Mouse (Mus musculus) forebrain, embryonic 14.5 days (tissue): ENCODE data around the gene Gnl2. TPM values are rescaled to one million over a fixed set of nuclear protein-coding genes. Genes with fewer than 3 reads are reported as not detected.

Source experiments
- ATAC-seq: fragments of 200-750 bp; cut with Nextera tagmentation; 2 replicates; pipeline ENCODE4 v1.8.0; 2017; ENCODE audit warnings: mild to moderate bottlenecking, moderate library complexity
- DNase-seq: peaks from one replicate; pipeline ENCODE4 v3.0.0-alpha.2; 2015; ENCODE audit warnings: low spot score
- H3K27ac ChIP-seq: fragments of 300-500 bp; sonication (generic); 2 replicates; pipeline ENCODE4 v1.5.1; 2014; ENCODE audit warnings: low read depth, mild to moderate bottlenecking, control low read depth, low read length, moderate library complexity
- H3K27me3 ChIP-seq: fragments of 300-500 bp; sonication (generic); replicated peaks from 2 replicates; pipeline ENCODE4 v1.6.1; 2014; ENCODE audit warnings: low read length, control low read depth, mixed read lengths; ENCODE audit not compliant: control insufficient read depth, insufficient read depth
- H3K36me3 ChIP-seq: fragments of 300-500 bp; sonication (generic); 2 replicates; pipeline ENCODE4 v1.6.1; 2014; ENCODE audit warnings: low read length, control low read depth; ENCODE audit not compliant: control insufficient read depth, insufficient read depth
- H3K4me1 ChIP-seq: fragments of 300-500 bp; sonication (generic); 2 replicates; pipeline ENCODE4 v1.6.1; 2014; ENCODE audit warnings: antibody characterized with exemption, low read length, control low read depth; ENCODE audit not compliant: control insufficient read depth, insufficient read depth
- H3K4me2 ChIP-seq: fragments of 300-500 bp; sonication (generic); 2 replicates; pipeline ENCODE4 v1.6.1; 2014; ENCODE audit warnings: mild to moderate bottlenecking, control low read depth, low read length
- H3K4me3 ChIP-seq: fragments of 300-500 bp; sonication (generic); 2 replicates; pipeline ENCODE4 v1.5.1; 2014; ENCODE audit warnings: low read depth, low read length, control low read depth
- H3K9ac ChIP-seq: fragments of 300-500 bp; sonication (generic); 2 replicates; pipeline ENCODE4 v1.6.1; 2014; ENCODE audit warnings: mild to moderate bottlenecking, low read length, control low read depth, moderate library complexity
- H3K9me3 ChIP-seq: fragments of 300-500 bp; sonication (generic); replicated peaks from 2 replicates; pipeline ENCODE4 v1.6.1; 2016; ENCODE audit warnings: low read length, control low read depth, mixed read lengths; ENCODE audit not compliant: control insufficient read depth
- WGBS: fragments of 180-500 bp; shearing (Covaris S2); extraction: QIAGEN DNeasy Blood & Tissue Kit; methylation state at CpG from one replicate; pipeline ENCODE4 v1.1.7; 2014; 5-methylcytosine and 5-hydroxymethylcytosine counted together
- polyA plus RNA-seq: library from polyadenylated mRNA; unstranded; fragments of >200 nt; fragmentation: Nextera tagmentation; extraction: Ambion mirVana; gene quantifications from 2 replicates; pipeline ENCODE4 v1.2.1, GENCODE M21; 2014

The Gnl2 gene
- polyA plus RNA-seq, 1 experiment from 2014 or later: 86.4 TPM

DNA sequence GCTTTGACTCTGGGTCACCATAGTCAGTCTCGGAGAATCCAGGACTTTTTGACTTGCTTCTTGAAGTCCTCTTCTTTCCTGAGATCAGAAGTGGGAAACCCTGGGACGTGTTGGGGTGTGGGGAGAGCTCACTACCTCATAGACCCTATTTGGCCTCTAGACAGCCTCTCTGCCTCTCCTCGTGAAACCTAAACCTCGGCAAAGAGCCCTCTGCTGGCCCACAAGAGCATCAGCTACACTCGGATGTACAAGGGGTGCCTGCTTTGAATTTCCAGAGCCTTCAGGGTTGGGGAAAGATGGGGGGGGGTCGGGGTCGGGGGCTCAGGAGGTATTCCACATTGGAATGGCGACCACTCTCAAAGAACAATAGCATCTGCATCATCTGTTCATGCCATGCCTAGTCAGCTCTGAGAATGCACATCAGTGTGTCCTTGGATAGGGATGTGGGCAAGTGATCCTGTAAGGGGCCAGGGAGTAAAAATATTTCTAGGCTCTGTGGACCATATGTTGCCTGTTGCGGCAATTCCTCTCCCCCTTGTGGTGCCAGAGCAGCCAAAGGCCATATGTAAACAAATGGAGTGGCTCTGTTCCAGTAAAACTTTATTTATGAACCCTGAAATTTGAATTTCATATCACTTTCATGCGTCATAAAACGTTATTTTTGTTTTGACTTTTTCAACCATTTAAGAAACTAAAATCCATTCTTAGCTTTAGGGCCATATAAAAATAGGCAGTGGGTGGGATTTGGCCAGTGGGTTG lies 4.6 kb downstream of the Gnl2 start:
- Histone ChIP-seq H3K9ac (no peak overlapping the region), H3K4me2 (no peak overlapping the region), H3K9me3 (no peaks in the 10 kb centered on the region), H3K36me3 (no peaks in the 10 kb centered on the region), H3K27ac (no peak overlapping the region), H3K4me3 (no peak overlapping the region), H3K4me1 (no peaks in the 10 kb centered on the region), H3K27me3 (no peaks in the 10 kb centered on the region)
- DNase-seq (peak; percentile 46), ATAC-seq (no peak)
- 35% methylated on average over 11 of the region's 11 CpGs for WGBS

DNA sequence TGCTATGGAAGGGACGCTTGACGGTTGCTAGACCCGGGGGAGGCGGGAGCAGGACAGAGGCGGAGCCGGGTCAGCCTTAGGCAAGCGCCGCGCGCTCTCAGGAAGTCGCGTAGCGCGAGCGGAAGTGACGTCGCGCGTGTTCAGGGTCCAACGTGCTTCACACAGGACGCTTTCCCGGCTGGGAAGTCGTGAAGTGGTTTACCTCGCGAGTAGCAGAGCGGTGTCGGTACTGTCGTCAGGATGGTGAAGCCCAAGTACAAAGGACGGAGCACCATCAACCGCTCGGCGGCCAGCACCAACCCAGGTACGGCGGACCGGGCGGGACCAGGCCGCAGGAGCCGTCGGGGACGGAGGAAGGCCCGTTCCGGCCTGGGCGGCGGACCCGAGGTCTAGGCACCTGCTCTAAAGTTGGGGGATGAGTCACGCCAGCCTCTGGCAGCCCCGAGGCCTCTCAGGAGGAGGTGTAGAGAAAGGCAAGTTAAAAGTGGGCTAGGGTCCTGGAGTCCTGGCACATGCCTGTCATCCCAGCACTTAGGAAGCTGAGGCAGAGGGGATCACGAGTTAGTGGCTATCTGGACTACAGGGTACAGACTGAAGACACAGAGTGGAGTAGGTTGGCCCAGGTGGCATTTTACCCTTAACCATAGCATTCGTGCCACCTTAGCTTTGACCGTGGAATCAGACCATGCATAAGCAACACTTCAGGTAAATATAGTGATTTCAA lies 13.7 kb downstream of the Gnl2 start:
- under 1% methylated on average over 50 of the region's 50 CpGs for WGBS

DNA sequence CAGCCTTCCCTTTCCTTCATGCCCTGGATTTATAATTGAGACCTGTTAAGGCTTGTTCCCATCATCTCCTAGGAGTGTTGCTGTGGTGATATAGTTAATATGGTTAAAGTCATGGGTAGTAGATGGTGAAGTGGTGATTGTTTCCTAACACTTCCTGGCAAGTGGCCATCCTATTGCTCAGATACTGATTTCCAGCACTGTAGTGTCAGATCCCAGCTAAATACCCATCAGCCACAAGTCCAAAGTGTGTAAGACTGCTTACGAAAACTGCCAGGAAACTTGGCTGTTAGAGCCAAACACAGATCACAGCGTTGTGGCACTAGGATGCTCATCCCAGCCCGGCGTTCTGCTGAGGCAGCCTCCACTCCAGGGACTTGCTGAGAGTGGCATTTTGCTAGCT lies 18.0 kb downstream of the Gnl2 start:
- Histone ChIP-seq H3K9me3 (no peaks in the 10 kb centered on the region), H3K4me2 (no peak overlapping the region), H3K9ac (no peak overlapping the region), H3K36me3 (peaks cover 35% of the 10 kb centered on the region), H3K4me1 (peaks cover 11% of the 10 kb centered on the region), H3K27ac (no peak overlapping the region), H3K4me3 (no peak overlapping the region), H3K27me3 (no peaks in the 10 kb centered on the region)
- ATAC-seq (no peak), DNase-seq (no peak)
- 94% methylated on average over 4 of the region's 4 CpGs for WGBS

More for the DNA sequence above, 13.7 kb downstream of the Gnl2 start:
- no peaks in the 10 kb centered on the region for H3K27me3 ChIP-seq
- ATAC-seq (peak; percentile 98), DNase-seq (peak; percentile 97)
- H3K9me3 ChIP-seq: no peaks in the 10 kb centered on the region
- peaks cover 11% of the 10 kb centered on the region for H3K4me1 ChIP-seq
- peak overlapping the region; percentile 88 for H3K9ac ChIP-seq
- H3K4me3 ChIP-seq: peak overlapping the region; percentile 94
- peak overlapping the region; percentile 22; the same call in 1 of the 2 replicates for H3K27ac ChIP-seq
- H3K36me3 ChIP-seq: peaks cover 3% of the 10 kb centered on the region
- peak overlapping the region; percentile 97 for H3K4me2 ChIP-seq

DNA sequence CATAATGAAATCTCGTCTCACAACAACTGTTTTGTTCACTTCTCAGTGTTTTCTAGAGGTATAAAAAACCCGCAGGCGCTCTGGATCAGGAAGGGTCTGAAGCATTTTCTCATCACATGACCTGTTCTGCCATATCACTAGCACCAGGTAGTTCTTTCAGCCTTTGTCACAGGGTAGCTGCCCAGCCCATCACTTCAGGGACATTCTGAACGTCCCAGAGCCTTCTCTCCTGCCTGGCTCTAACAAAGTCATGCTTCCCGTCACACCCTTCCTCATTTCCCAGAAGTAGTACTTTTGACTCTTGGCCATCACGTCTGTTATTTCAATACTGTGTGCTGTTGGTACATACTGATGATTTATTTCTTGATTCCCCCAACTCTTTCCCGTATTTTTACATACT lies 28.1 kb downstream of the Gnl2 start:
- Histone ChIP-seq H3K4me1 (no peaks in the 10 kb centered on the region), H3K27me3 (no peaks in the 10 kb centered on the region), H3K9ac (no peak overlapping the region), H3K36me3 (peaks cover 98% of the 10 kb centered on the region), H3K9me3 (no peaks in the 10 kb centered on the region), H3K4me3 (no peak overlapping the region), H3K4me2 (no peak overlapping the region), H3K27ac (no peak overlapping the region)
- DNase-seq (no peak), ATAC-seq (no peak)
- WGBS: 87% methylated on average over 7 of the region's 7 CpGs

DNA sequence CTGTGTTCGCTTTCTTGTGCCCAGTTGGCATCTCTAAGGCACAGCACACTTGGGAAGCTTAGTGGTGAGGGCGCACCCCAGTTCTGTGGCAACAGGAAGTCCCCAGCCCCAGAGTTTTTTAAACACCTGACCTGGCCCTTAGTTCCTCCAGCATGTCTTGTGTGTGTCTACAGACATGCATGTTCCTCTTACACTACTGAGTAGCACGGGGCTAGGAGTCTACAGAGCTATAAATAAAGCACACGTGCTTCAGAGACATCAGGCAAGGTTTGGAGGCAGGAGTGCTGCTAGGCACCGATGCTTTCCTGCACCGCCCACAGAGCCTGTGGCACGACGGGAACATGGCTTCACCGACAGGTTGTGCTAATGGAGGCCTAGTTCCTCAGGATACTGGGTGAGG lies 39.0 kb downstream of the Gnl2 start:
- Histone ChIP-seq H3K4me1 (no peaks in the 10 kb centered on the region), H3K9ac (no peak overlapping the region), H3K27ac (no peak overlapping the region), H3K4me3 (no peak overlapping the region), H3K27me3 (no peaks in the 10 kb centered on the region), H3K4me2 (no peak overlapping the region), H3K36me3 (peaks cover 60% of the 10 kb centered on the region), H3K9me3 (no peaks in the 10 kb centered on the region)
- 93% methylated on average over 9 of the region's 9 CpGs for WGBS
- ATAC-seq (no peak), DNase-seq (no peak)

DNA sequence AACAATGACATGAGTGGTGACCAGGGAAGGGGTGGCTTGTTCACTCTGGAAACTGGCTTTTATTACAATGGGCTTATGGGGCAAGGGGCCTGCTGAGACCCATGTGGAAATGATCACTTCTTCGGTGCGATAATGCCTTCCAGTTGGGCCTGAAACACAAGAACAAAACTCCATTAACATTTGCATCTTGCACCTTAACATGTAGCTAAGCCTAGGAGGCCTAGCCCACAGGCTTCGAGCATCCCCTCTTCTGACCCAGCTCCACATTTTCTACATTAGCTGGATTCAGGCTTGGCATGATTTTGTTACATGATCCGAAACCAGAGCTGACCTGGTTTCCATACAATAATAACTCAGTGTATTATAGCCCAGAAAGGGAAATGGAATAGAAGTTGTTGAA lies 40.1 kb downstream of the Gnl2 start:
- H3K36me3 ChIP-seq: peaks cover 49% of the 10 kb centered on the region
- H3K27ac ChIP-seq: no peak overlapping the region
- no peak overlapping the region for H3K4me2 ChIP-seq
- DNase-seq: no peak
- H3K4me3 ChIP-seq: no peak overlapping the region
- H3K9me3 ChIP-seq: no peaks in the 10 kb centered on the region
- no peak for ATAC-seq
- no peaks in the 10 kb centered on the region for H3K4me1 ChIP-seq
- no peak overlapping the region for H3K9ac ChIP-seq
- 86% methylated on average over 4 of the region's 4 CpGs for WGBS
- no peaks in the 10 kb centered on the region for H3K27me3 ChIP-seq

DNA sequence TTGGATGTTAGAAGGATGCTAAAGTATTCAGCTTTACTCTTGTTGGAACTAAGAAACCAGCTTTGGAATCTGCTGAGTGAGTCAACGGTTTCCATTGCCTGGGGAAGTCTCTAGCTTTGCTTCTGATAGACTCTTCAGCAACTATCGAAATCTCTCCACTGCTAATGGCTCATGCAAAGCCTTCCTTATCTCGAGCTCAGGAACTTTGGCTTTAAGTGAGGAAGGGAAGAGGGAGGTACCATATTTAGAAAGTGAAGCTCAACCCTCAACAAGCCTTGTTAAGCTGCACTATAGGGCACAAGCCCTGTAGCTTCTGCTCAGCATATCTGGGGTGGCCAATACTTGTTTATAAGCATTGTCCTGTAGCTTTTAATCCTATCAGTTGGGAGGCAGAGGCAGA lies 40.9 kb downstream of the Gnl2 start:
- H3K4me2 ChIP-seq: no peak overlapping the region
- H3K27ac ChIP-seq: no peak overlapping the region
- H3K4me1 ChIP-seq: no peaks in the 10 kb centered on the region
- H3K27me3 ChIP-seq: no peaks in the 10 kb centered on the region
- WGBS: 67% methylated on average over 3 of the region's 3 CpGs
- H3K4me3 ChIP-seq: no peak overlapping the region
- ATAC-seq: no peak
- no peak for DNase-seq
- peaks cover 44% of the 10 kb centered on the region for H3K36me3 ChIP-seq
- no peak overlapping the region for H3K9ac ChIP-seq
- H3K9me3 ChIP-seq: no peaks in the 10 kb centered on the region

DNA sequence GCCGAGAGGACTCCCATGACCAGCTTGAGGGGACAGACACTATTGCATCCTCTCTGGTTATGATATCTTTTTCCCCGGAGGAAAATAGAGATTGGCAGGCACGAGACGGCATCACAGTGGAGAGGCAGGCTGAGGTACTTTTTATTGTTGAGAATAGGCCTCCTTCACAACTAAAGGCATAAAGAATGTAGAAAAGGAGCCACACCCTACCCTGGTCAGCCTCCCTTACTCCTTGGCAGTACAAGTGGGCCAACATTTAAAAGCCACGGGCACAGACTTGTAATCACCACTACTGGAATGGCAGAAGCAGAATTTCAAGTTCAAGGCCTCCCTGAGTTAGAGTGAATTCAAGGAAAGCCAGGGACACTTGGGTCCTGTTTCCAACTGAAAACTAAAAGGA lies 41.6 kb downstream of the Gnl2 start:
- DNase-seq (no peak), ATAC-seq (no peak)
- Histone ChIP-seq H3K4me3 (no peak overlapping the region), H3K36me3 (peaks cover 36% of the 10 kb centered on the region), H3K4me2 (no peak overlapping the region), H3K9me3 (no peaks in the 10 kb centered on the region), H3K27me3 (no peaks in the 10 kb centered on the region), H3K4me1 (no peaks in the 10 kb centered on the region), H3K9ac (no peak overlapping the region), H3K27ac (no peak overlapping the region)
- WGBS: 56% methylated on average over 5 of the region's 5 CpGs

DNA sequence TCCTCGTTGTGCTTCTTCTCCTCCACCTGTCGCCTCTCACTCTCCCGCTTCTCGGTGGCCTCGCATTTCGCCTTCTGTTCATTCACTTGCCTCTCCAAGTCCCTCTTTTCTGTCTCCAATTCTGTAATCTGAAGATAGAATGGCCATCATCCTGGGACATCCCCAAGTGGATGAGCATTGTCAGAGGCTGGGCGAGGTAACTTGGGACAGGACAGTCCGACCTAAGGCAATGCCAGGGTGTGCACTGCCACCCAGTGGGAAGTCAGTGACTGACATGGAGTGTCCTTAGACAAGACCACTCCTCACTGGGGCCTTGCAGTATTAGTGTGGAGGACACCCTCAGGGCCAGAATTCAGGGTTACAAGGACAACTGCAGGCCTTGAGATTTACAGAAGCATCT lies 42.6 kb downstream of the Gnl2 start:
- H3K4me2 ChIP-seq: peak overlapping the region; percentile 24
- no peaks in the 10 kb centered on the region for H3K27me3 ChIP-seq
- H3K9ac ChIP-seq: no peak overlapping the region
- H3K4me1 ChIP-seq: no peaks in the 10 kb centered on the region
- ATAC-seq (peak; percentile 60), DNase-seq (peak; percentile 71)
- peaks cover 26% of the 10 kb centered on the region for H3K36me3 ChIP-seq
- H3K4me3 ChIP-seq: no peak overlapping the region
- H3K27ac ChIP-seq: no peak overlapping the region
- WGBS: 2% methylated on average over 8 of the region's 8 CpGs
- H3K9me3 ChIP-seq: no peaks in the 10 kb centered on the region
